Comparison of ENCODE assay signal across 18 mouse cellular contexts in the genomic region with DNA sequence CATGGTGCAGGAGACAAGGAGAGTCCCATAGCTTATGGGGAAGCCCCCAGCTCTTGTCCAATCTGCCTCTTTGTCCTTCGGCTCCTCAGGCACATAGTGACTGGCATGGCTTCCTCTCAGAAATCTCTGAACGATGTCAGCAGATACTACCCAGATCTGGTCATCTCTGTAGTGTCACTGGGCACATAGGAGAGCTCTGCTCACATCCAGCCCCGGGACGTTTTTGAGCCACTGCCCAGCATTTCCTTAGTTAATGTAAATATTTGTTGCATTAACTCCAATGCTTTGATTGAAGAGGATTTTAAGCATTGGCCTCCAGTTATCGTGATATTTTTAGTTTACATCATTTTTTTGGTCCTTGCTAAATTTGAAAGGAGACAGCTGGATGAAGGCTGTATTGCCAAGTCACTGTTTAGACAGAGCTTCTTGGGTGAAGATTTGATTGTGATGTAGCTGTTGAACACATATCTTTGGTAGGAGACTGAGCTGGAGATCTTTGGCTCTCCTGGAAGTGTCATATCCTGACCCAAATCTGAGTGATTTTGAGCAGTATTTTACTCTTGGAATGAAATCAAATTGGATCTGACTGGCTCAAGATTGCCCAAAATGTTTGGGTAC.
DNase-seq lines count a peak whose midpoint lies in the region; ATAC-seq and TF ChIP-seq lines count a peak whose summit lies in the region.
"Had no signal": no experiment of that assay in that cellular context is flagged by ENCODE, and none has a peak within 500 bp of the region (broad histone marks: within the 10 kb centered on the region; RNA-seq: fewer than 3 reads in every experiment).

No protein-coding gene starts in this region.

- no peaks in the 10 kb centered on the region for H3K36me3 ChIP-seq in intestine, embryonic 15.5 days
- no peaks in the 10 kb centered on the region for H3K36me3 ChIP-seq in intestine, embryonic 16.5 days (ENCODE audit: control insufficient read depth, insufficient read depth, low read length)
- H3K36me3 ChIP-seq in liver, adult 2 months (ENCODE audit: control insufficient read depth, insufficient read depth, low read length) = no peaks in the 10 kb centered on the region
- H3K36me3 ChIP-seq in stomach, postnatal 0 days (ENCODE audit: control insufficient read depth, insufficient read depth, low read length) = no peaks in the 10 kb centered on the region
- H3K36me3 ChIP-seq in embryonic facial prominence, embryonic 10.5 days (replicated peaks) = no peaks in the 10 kb centered on the region
- H3K36me3 ChIP-seq: forebrain, embryonic 12.5 days; limb, embryonic 10.5 days; liver, embryonic 12.5 days; midbrain, embryonic 10.5 days had no signal

- H3K27me3 ChIP-seq in intestine, embryonic 15.5 days (replicated peaks) = no peaks in the 10 kb centered on the region
- H3K27me3 ChIP-seq in intestine, embryonic 16.5 days (replicated peaks; ENCODE audit: control insufficient read depth, insufficient read depth, low read length) = no peaks in the 10 kb centered on the region
- H3K27me3 ChIP-seq in liver, adult 2 months (ENCODE audit: control insufficient read depth, insufficient read depth, low read length) = no peaks in the 10 kb centered on the region
- H3K27me3 ChIP-seq in stomach, postnatal 0 days (ENCODE audit: control insufficient read depth, insufficient read depth, low read length) = no peaks in the 10 kb centered on the region
- no peaks in the 10 kb centered on the region for H3K27me3 ChIP-seq in embryonic facial prominence, embryonic 10.5 days (replicated peaks; ENCODE audit: low read depth, poor library complexity, severe bottlenecking)
- H3K27me3 ChIP-seq: forebrain, embryonic 12.5 days; liver, embryonic 12.5 days had no signal

- no peak for TF ChIP-seq CTCF in liver, adult 2 months (IDR thresholded peaks at IDR 0.05; ENCODE audit: low read depth, low read length)
- TF ChIP-seq CTCF in stomach, postnatal 0 days (IDR thresholded peaks at IDR 0.05; ENCODE audit: low read depth) = no peak

- H3K79me2 ChIP-seq in liver, adult 2 months (ENCODE audit: control insufficient read depth, insufficient read depth, low read length) = no peaks in the 10 kb centered on the region

- 43% methylated on average over 5 of the region's 5 CpGs for WGBS in intestine, embryonic 15.5 days
- WGBS in intestine, embryonic 16.5 days = 42% methylated on average over 5 of the region's 5 CpGs
- 73% methylated on average over 5 of the region's 5 CpGs for WGBS in liver, adult 2 months
- 42% methylated on average over 5 of the region's 5 CpGs for WGBS in stomach, postnatal 0 days
- 88% methylated on average over 5 of the region's 5 CpGs for WGBS in embryonic facial prominence, embryonic 10.5 days

- no peak for TF ChIP-seq EP300 in stomach, postnatal 0 days (optimal IDR thresholded peaks at IDR 0.05)

- ATAC-seq in intestine, embryonic 15.5 days = no peak
- ATAC-seq in intestine, embryonic 16.5 days = no peak; the same call in 1 of the 2 replicates
- ATAC-seq in stomach, postnatal 0 days (ENCODE audit: low FRiP score, low TSS enrichment) = no peak
- ATAC-seq: hindbrain, embryonic 16.5 days; liver, embryonic 12.5 days had no signal

- 0 out of 2 replicates have a peak, but pooled peaks cover 3% of the 10 kb centered on the region for H3K4me1 ChIP-seq in intestine, embryonic 15.5 days (replicated peaks)
- 0 out of 2 replicates have a peak, but pooled peaks cover 7% of the 10 kb centered on the region for H3K4me1 ChIP-seq in intestine, embryonic 16.5 days (ENCODE audit: control insufficient read depth, insufficient read depth, low read length)
- no peaks in the 10 kb centered on the region for H3K4me1 ChIP-seq in liver, adult 2 months (ENCODE audit: control insufficient read depth, insufficient read depth, low read length)
- H3K4me1 ChIP-seq in stomach, postnatal 0 days (replicated peaks; ENCODE audit: control insufficient read depth, insufficient read depth) = no peaks in the 10 kb centered on the region
- H3K4me1 ChIP-seq in embryonic facial prominence, embryonic 10.5 days = peaks cover 3% of the 10 kb centered on the region; the same call in 1 of the 2 replicates
- H3K4me1 ChIP-seq: forebrain, embryonic 12.5 days; limb, embryonic 10.5 days; liver, embryonic 12.5 days; midbrain, embryonic 10.5 days had no signal

- no peak overlapping the region for H3K4me2 ChIP-seq in intestine, embryonic 15.5 days (replicated peaks)
- no peak overlapping the region for H3K4me2 ChIP-seq in intestine, embryonic 16.5 days (ENCODE audit: low read depth, low read length)
- no peak overlapping the region for H3K4me2 ChIP-seq in stomach, postnatal 0 days (replicated peaks; ENCODE audit: low read depth)
- H3K4me2 ChIP-seq: forebrain, embryonic 12.5 days; liver, embryonic 12.5 days had no signal

- H3K9ac ChIP-seq in intestine, embryonic 15.5 days = no peak overlapping the region
- no peak overlapping the region for H3K9ac ChIP-seq in intestine, embryonic 16.5 days (ENCODE audit: low read depth, low read length)
- H3K9ac ChIP-seq in liver, adult 2 months (ENCODE audit: low read depth, low read length) = no peak overlapping the region
- no peak overlapping the region for H3K9ac ChIP-seq in stomach, postnatal 0 days (ENCODE audit: low read length)
- H3K9ac ChIP-seq: forebrain, embryonic 12.5 days; liver, embryonic 12.5 days had no signal

- H3K27ac ChIP-seq in intestine, embryonic 15.5 days = 0 out of 2 replicates have a peak overlapping the region, but pooled peaks have one; percentile 4
- no peak overlapping the region for H3K27ac ChIP-seq in intestine, embryonic 16.5 days (ENCODE audit: low read length)
- H3K27ac ChIP-seq in liver, adult 2 months (replicated peaks; ENCODE audit: insufficient read depth, low read depth, low read length) = no peak overlapping the region
- peak overlapping the region; percentile 26 for H3K27ac ChIP-seq in stomach, postnatal 0 days (replicated peaks)
- no peak overlapping the region for H3K27ac ChIP-seq in embryonic facial prominence, embryonic 10.5 days (replicated peaks)
- H3K27ac ChIP-seq: forebrain, embryonic 12.5 days; heart, adult 2 months; limb, embryonic 10.5 days; liver, embryonic 12.5 days; macrophage; midbrain, embryonic 10.5 days had no signal

- no peaks in the 10 kb centered on the region for H3K9me3 ChIP-seq in intestine, embryonic 15.5 days
- H3K9me3 ChIP-seq in intestine, embryonic 16.5 days (ENCODE audit: control insufficient read depth, low read length) = no peaks in the 10 kb centered on the region
- H3K9me3 ChIP-seq in stomach, postnatal 0 days (ENCODE audit: control insufficient read depth, low read length) = no peaks in the 10 kb centered on the region
- H3K9me3 ChIP-seq in embryonic facial prominence, embryonic 10.5 days = no peaks in the 10 kb centered on the region
- H3K9me3 ChIP-seq: forebrain, embryonic 12.5 days; limb, embryonic 10.5 days; midbrain, embryonic 10.5 days had no signal

- peak; percentile 23 for DNase-seq in liver, adult 2 months (ENCODE audit: extremely low read depth, low read depth, low spot score)
- DNase-seq in liver = no peak
- DNase-seq in lung, postnatal 14 days = peak; percentile 12
- no peak for DNase-seq in stomach, postnatal 0 days (ENCODE audit: low spot score)
- no peak for DNase-seq in embryonic facial prominence, embryonic 10.5 days (ENCODE audit: low spot score)
- DNase-seq in thymus, postnatal 0 days (ENCODE audit: low spot score) = no peak
- DNase-seq: cerebellum, adult 2 months; gastrocnemius, postnatal 10 days; heart, adult 2 months; thymus, adult 2 months had no signal

- no peak for TF ChIP-seq POLR2A in liver, adult 2 months (IDR thresholded peaks at IDR 0.05; ENCODE audit: extremely low read depth, insufficient read depth, low read length)

- no peak overlapping the region for H3K4me3 ChIP-seq in intestine, embryonic 15.5 days (replicated peaks)
- no peak overlapping the region for H3K4me3 ChIP-seq in intestine, embryonic 16.5 days (ENCODE audit: low read length)
- H3K4me3 ChIP-seq in liver, adult 2 months (ENCODE audit: insufficient read depth, low read depth, low read length) = no peak overlapping the region
- no peak overlapping the region for H3K4me3 ChIP-seq in stomach, postnatal 0 days (ENCODE audit: low read depth, low read length)
- no peak overlapping the region for H3K4me3 ChIP-seq in embryonic facial prominence, embryonic 10.5 days
- H3K4me3 ChIP-seq: forebrain, embryonic 12.5 days; heart, adult 2 months; limb, embryonic 10.5 days; liver, embryonic 12.5 days; midbrain, embryonic 10.5 days had no signal

Comparison
In these comparisons a context has a peak if more than half of its experiments do, and no peak if none do; other contexts are left out.
1. H3K27ac ChIP-seq: peak in intestine, embryonic 15.5 days (single experiment) and stomach, postnatal 0 days (single experiment); none in intestine, embryonic 16.5 days (single experiment), liver, adult 2 months (single experiment) and embryonic facial prominence, embryonic 10.5 days (single experiment).
2. DNase-seq: peak in liver, adult 2 months (single experiment) and lung, postnatal 14 days (single experiment); none in liver (single experiment), stomach, postnatal 0 days (single experiment), embryonic facial prominence, embryonic 10.5 days (single experiment) and thymus, postnatal 0 days (single experiment).